Mouse (Mus musculus): ENCODE measurements around the gene Fcor. TPM values are rescaled to one million over a fixed set of nuclear protein-coding genes. Genes with fewer than 3 reads are reported as not detected.

Gene Fcor
- polyA plus RNA-seq, 1 experiment = 23.0 TPM

DNA sequence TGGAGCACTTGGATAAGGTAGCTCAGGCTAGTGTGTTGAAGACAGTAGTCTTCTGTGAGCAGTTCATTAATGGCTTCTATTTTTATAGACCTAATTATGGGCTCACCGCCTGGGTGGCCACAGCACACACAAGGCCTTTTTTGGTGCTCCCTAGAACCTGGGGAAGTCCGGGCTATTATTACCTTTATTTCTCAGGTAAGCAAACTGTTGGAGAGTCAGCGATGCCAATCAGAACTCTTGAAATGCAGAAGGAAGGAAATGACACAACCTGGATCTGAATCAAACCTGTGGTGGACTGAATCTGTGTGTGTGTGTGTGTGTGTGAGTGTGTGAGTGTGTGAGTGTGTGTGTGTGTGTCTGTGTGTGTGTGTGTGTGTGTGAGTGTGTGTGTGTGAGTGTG, 22.0 kb upstream of the Fcor start, which contains the start of gene Fcer2a:
Fcer2a (minus strand) TSS at position 55 of the 400 bp plus-strand sequence.
- no peak within 1 kb of the TSS for H3K27ac ChIP-seq (ENCODE audit: insufficient read depth, low read length)
- H3K4me1 ChIP-seq (ENCODE audit: control insufficient read depth, insufficient read depth, low read length) = no peaks in the 10 kb centered on the region
- TF ChIP-seq POLR2A (IDR thresholded peaks at IDR 0.05; ENCODE audit: extremely low read depth, insufficient read depth, low read length) (no peak), CTCF (IDR thresholded peaks at IDR 0.05; ENCODE audit: extremely low read depth, insufficient read depth, low read length) (no peak)
- H3K4me3 ChIP-seq (ENCODE audit: insufficient read depth, low read length) = no peak within 1 kb of the TSS

DNA sequence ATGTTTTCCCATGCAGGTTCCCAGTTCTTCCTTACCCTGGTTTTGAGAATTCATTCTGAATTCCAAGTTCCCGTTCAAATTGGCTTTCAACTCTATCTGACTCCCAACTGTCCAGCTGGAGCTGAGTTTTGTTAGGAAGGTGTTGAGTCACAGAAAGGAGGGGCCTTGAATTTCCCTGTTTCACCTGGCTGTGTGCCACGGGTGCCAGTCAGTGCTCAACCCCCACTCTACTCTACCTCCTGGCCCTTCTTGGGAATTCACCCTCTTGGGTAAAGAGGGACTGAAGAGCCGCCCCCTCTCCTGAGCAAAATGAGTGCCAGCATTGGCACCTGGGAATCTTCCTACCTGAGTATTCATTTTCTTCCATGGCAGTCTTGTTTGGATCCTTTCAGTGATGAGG, 18.6 kb upstream of the Fcor start:
- H3K27ac ChIP-seq (ENCODE audit: insufficient read depth, low read length) = no peak overlapping the region
- H3K4me3 ChIP-seq (ENCODE audit: insufficient read depth, low read length) = no peak overlapping the region
- H3K4me1 ChIP-seq (ENCODE audit: control insufficient read depth, insufficient read depth, low read length) = no peaks in the 10 kb centered on the region
- TF ChIP-seq POLR2A (IDR thresholded peaks at IDR 0.05; ENCODE audit: extremely low read depth, insufficient read depth, low read length) (no peak), CTCF (IDR thresholded peaks at IDR 0.05; ENCODE audit: extremely low read depth, insufficient read depth, low read length) (no peak)

DNA sequence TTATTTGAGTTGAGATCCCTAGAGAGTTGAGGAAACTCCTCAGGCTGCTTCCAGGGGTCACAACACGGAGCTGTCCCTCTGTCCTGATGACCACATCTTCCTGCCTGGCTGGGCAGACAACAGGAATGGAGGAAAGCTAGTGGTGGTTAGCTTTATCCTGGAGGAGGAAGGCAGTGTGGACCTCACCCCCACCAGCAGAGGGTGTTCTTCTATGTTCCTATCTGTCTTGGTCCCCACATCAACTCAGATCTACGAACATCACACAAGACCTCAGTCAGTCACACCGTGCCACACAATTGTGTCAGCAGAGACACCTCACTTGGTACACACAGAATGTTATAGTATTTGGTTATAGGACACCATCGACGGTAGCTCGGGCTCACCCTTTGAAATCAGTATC, 15.4 kb upstream of the Fcor start:
- Histone ChIP-seq H3K27ac (ENCODE audit: insufficient read depth, low read length) (no peak overlapping the region), H3K4me1 (ENCODE audit: control insufficient read depth, insufficient read depth, low read length) (no peaks in the 10 kb centered on the region), H3K4me3 (ENCODE audit: insufficient read depth, low read length) (no peak overlapping the region)
- TF ChIP-seq POLR2A (IDR thresholded peaks at IDR 0.05; ENCODE audit: extremely low read depth, insufficient read depth, low read length) = no peak

DNA sequence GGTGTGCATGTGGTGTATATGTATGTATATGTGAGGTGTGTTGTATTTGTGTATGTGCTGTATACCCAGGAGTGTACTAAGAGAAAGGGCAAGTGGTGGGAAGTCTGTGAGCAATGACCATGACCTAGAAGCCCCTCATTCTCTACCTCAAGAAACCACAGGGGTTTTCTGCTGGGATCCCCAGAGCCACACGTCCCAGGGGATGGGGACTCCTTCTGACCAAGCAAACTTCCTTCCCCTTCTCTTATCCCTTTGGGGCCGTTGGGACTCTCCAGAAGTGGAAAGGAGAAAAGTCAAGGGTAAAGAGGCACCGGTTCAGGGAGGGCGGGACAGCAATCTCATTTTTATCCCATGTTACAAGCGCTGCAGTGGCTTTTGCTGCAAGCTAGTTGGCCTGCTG, 13.3 kb upstream of the Fcor start:
- Histone ChIP-seq H3K4me3 (ENCODE audit: insufficient read depth, low read length) (no peak overlapping the region), H3K27ac (ENCODE audit: insufficient read depth, low read length) (no peak overlapping the region), H3K4me1 (ENCODE audit: control insufficient read depth, insufficient read depth, low read length) (no peaks in the 10 kb centered on the region)
- no peak for TF ChIP-seq POLR2A (IDR thresholded peaks at IDR 0.05; ENCODE audit: extremely low read depth, insufficient read depth, low read length)
- TF ChIP-seq CTCF (IDR thresholded peaks at IDR 0.05; ENCODE audit: extremely low read depth, insufficient read depth, low read length) = no peak

DNA sequence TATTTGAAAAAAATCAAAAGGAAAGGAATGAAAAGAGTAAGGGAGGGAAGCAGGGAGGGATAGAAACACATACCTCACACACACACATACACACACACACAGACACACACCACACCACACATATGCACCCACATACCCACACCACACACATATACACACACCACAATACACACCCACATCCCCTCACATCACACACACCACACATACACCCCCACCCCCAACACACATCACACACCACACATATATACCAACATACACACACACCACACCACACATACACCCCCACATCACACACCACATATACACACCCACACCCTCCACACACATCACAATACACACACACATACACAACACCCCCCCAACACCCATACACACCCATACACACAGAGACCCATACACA, 12.4 kb upstream of the Fcor start:
- no peak overlapping the region for H3K27ac ChIP-seq (ENCODE audit: insufficient read depth, low read length)
- TF ChIP-seq CTCF (IDR thresholded peaks at IDR 0.05; ENCODE audit: extremely low read depth, insufficient read depth, low read length) (no peak), POLR2A (IDR thresholded peaks at IDR 0.05; ENCODE audit: extremely low read depth, insufficient read depth, low read length) (no peak)
- no peaks in the 10 kb centered on the region for H3K4me1 ChIP-seq (ENCODE audit: control insufficient read depth, insufficient read depth, low read length)
- H3K4me3 ChIP-seq (ENCODE audit: insufficient read depth, low read length) = no peak overlapping the region

DNA sequence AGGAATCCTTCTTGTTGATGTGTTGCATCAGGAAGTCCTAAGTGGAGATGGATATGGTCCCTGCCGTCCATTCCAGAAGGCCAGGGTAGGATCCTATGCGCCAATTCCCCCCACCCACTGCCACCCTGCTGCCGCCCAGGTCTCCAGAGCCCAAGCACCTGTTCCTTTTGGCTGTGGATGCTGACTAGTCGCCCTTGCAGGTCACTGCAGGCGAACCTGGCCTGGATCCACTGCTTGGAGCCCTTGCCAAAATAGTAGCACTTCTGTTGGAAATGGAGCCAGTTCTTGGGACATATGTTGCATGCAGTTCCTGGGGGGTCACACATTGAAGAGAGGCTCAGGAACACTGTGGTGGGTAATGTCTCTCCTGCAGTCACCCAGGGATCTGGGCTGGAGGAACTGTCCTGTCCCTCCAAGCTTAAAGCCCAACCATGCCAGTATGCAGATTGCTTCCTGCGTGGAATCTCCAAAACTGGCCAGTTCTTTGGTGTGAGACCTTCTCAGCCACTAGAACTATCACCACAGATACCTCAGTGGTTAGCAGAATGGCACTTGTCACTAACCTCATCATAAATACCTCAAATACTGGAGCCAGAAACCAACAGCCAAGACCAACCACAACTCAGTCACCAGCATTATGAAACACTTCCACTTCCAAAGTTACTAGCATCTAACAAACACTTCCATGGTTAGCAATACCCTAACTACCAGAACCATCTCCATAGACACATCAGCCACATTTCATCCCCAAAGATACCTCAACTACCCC, 11.4 kb upstream of the Fcor start:
- H3K27ac ChIP-seq (ENCODE audit: insufficient read depth, low read length) = no peak overlapping the region
- TF ChIP-seq CTCF (IDR thresholded peaks at IDR 0.05; ENCODE audit: extremely low read depth, insufficient read depth, low read length) (no peak), POLR2A (IDR thresholded peaks at IDR 0.05; ENCODE audit: extremely low read depth, insufficient read depth, low read length) (no peak)
- no peaks in the 10 kb centered on the region for H3K4me1 ChIP-seq (ENCODE audit: control insufficient read depth, insufficient read depth, low read length)
- no peak overlapping the region for H3K4me3 ChIP-seq (ENCODE audit: insufficient read depth, low read length)

DNA sequence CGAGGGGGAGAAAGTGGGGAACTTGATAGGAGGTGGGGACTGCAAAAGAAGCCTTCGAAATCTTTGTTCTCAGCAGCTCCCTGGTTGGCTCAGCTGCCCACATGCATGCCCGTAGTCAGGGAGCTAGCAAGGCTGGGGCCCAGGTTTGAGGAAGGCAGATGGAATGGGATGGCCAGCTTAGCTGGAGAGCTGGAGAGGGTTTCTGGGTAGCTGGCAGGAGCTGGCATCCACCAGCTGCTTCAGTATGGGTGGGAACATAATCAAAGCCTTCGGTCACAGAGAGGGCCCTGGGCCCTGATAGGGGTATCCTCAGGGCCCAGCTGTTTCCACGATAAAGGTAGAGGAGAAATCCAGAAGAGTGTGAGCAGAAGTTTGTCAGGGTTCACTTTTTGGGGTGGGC, 10.3 kb upstream of the Fcor start:
- H3K4me1 ChIP-seq (ENCODE audit: control insufficient read depth, insufficient read depth, low read length) = no peaks in the 10 kb centered on the region; the same call in 1 of the 2 replicates
- H3K27ac ChIP-seq (ENCODE audit: insufficient read depth, low read length) = no peak overlapping the region
- TF ChIP-seq POLR2A (IDR thresholded peaks at IDR 0.05; ENCODE audit: extremely low read depth, insufficient read depth, low read length) (no peak), CTCF (IDR thresholded peaks at IDR 0.05; ENCODE audit: extremely low read depth, insufficient read depth, low read length) (no peak)
- no peak overlapping the region for H3K4me3 ChIP-seq (ENCODE audit: insufficient read depth, low read length)

DNA sequence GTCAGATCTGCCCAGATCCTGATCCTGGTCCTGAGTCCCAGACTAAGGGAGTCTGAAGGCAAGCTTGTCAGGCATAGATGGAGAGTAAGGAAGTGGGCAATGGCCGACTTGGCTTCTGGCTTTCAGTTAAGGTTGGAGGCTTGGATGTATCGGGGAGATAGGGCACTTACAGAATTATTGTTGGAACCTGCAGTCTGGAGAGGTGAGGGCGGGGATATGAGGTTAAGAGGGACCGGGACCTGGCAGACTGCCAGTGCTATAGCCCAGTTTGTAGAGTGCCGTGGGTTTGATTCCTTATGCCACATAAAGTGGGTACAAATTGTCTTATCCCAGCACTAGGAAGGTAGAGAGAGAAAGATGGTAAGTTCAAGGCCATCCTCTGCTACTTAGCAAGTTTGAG, 7.5 kb upstream of the Fcor start:
- TF ChIP-seq CTCF (IDR thresholded peaks at IDR 0.05; ENCODE audit: extremely low read depth, insufficient read depth, low read length) (no peak), POLR2A (IDR thresholded peaks at IDR 0.05; ENCODE audit: extremely low read depth, insufficient read depth, low read length) (no peak)
- H3K27ac ChIP-seq (ENCODE audit: insufficient read depth, low read length) = no peak overlapping the region

DNA sequence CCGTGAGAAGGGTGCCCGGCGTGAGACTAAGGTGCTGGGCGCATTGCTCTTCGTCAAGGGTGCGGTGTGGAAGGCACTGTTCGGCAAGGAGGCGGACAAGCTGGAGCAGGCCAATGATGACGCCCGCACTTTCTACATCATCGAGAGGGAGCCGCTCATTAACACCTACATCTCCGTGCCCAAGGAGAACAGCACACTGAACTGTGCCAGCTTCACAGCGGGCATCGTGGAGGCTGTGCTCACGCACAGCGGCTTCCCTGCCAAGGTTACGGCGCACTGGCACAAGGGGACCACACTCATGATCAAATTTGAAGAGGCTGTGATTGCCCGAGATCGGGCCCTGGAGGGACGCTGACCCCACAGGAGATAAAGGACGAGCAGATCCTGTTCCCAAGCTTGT, 7.1 kb upstream of the Fcor start:
- TF ChIP-seq CTCF (IDR thresholded peaks at IDR 0.05; ENCODE audit: extremely low read depth, insufficient read depth, low read length) = no peak
- TF ChIP-seq POLR2A (IDR thresholded peaks at IDR 0.05; ENCODE audit: extremely low read depth, insufficient read depth, low read length) = no peak
- Histone ChIP-seq H3K4me1 (ENCODE audit: control insufficient read depth, insufficient read depth, low read length) (no peaks in the 10 kb centered on the region; the same call in 1 of the 2 replicates), H3K27ac (ENCODE audit: insufficient read depth, low read length) (no peak overlapping the region), H3K4me3 (ENCODE audit: insufficient read depth, low read length) (no peak overlapping the region)

More for the DNA sequence above, 7.5 kb upstream of the Fcor start:
- Histone ChIP-seq H3K4me3 (ENCODE audit: insufficient read depth, low read length) (no peak overlapping the region), H3K4me1 (ENCODE audit: control insufficient read depth, insufficient read depth, low read length) (no peaks in the 10 kb centered on the region; the same call in 1 of the 2 replicates)

DNA sequence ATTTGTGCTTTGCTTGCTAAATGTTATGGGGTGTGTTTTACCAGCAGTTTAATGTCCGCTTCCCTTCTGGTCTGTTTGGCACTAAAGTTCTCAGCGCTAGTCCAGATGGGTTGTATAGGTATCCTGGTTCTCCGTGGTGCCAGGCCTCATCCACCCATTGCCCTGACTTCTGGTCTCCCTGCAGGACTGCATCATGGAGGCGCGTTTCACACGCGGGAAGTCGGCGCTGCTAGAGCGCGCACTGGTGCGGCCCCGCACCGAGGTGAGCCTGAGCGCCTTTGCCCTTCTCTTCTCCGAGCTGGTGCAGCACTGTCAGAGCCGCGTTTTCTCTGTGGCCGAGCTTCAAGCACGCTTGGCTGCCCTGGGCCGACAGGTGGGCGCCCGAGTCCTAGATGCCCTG, 6.7 kb upstream of the Fcor start:
- H3K4me1 ChIP-seq (ENCODE audit: control insufficient read depth, insufficient read depth, low read length) = no peaks in the 10 kb centered on the region; the same call in 1 of the 2 replicates
- no peak overlapping the region for H3K27ac ChIP-seq (ENCODE audit: insufficient read depth, low read length)
- no peak overlapping the region for H3K4me3 ChIP-seq (ENCODE audit: insufficient read depth, low read length)
- TF ChIP-seq POLR2A (IDR thresholded peaks at IDR 0.05; ENCODE audit: extremely low read depth, insufficient read depth, low read length) = no peak
- no peak for TF ChIP-seq CTCF (IDR thresholded peaks at IDR 0.05; ENCODE audit: extremely low read depth, insufficient read depth, low read length)
